Mouse (Mus musculus): ENCODE data around the gene Otx1.

DNA sequence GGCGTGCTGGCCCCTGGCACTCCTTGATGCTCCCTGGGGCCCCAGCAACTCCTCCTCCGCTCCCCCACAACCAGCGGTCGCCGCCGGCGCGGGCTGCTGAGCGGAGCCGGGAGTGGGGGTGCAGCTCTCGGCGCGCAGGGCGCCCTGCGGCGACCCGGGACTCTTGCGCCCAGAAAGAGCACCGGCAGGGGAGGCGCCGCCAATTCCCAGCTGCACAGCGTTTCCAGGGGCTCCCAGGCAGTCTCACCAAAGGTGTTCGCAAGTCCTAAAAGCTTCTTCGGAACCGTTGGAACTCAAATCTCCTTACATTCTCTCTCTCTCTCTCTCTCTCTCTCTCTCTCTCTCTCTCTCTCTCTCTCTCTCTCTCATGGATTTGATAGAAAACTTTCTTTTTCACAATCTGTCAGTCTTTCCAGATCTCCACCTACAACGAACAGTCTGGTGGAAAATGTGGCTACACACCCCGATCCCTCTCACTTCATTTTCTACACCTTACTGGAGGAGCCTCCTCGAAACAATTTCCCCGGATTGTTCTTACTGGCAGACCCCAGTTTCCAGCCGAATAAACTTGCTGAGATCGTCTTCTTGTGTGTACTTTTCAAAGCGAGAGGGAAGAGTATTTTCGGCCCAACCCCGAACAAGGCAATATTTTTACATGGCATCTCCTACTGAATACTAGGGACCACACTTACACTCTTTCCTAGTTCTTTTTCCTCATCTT is 475 bp downstream of the Otx1 start:
- TF ChIP-seq CTCF (IDR thresholded peaks at IDR 0.05; ENCODE audit: insufficient read depth, low read depth, low read length) (no peak), POLR2A (IDR thresholded peaks at IDR 0.05; ENCODE audit: insufficient read depth, low read depth, low read length) (no peak)
